Mouse (Mus musculus) retina, embryonic 14.5 days (tissue): ENCODE measurements around the gene Arid1b.

Experiments used
- DNase-seq: peaks from one replicate; pipeline ENCODE4 v3.0.0-alpha.2; 2015; ENCODE audit warnings: low spot score

Gene Arid1b

GRCm38 (mm10) chr17:5057286-5057685, 63.2 kb downstream of the Arid1b start:
- no peak for DNase-seq

- peak; percentile 73 for DNase-seq
These were observed 64.0 kb downstream of the Arid1b start for GRCm38 (mm10) chr17:5057944-5058720.

GRCm38 (mm10) chr17:5059092-5059601, 65.0 kb downstream of the Arid1b start:
- DNase-seq, result peak; percentile 35

GRCm38 (mm10) chr17:5060515-5061084, 66.5 kb downstream of the Arid1b start:
- DNase-seq, result no peak

GRCm38 (mm10) chr17:5061183-5061582, 67.1 kb downstream of the Arid1b start:
- DNase-seq, result no peak

GRCm38 (mm10) chr17:5061593-5061992, 67.5 kb downstream of the Arid1b start:
- no peak for DNase-seq

- DNase-seq, result no peak
These were observed 69.5 kb downstream of the Arid1b start for GRCm38 (mm10) chr17:5063471-5064176.

- DNase-seq, result no peak
These were observed 70.6 kb downstream of the Arid1b start for GRCm38 (mm10) chr17:5064777-5065176.

- DNase-seq, result no peak
These were observed 71.1 kb downstream of the Arid1b start for GRCm38 (mm10) chr17:5065270-5065669.

GRCm38 (mm10) chr17:5066835-5067234, 72.7 kb downstream of the Arid1b start:
- no peak for DNase-seq

- no peak for DNase-seq
These were observed 73.1 kb downstream of the Arid1b start for GRCm38 (mm10) chr17:5067264-5067663.

GRCm38 (mm10) chr17:5070399-5070798, 76.3 kb downstream of the Arid1b start:
- no peak for DNase-seq

GRCm38 (mm10) chr17:5072539-5072938, 78.4 kb downstream of the Arid1b start:
- DNase-seq, result no peak

GRCm38 (mm10) chr17:5074752-5075506, 80.8 kb downstream of the Arid1b start:
- no peak for DNase-seq

- DNase-seq, result no peak
These were observed 83.9 kb downstream of the Arid1b start for GRCm38 (mm10) chr17:5077996-5078395.

GRCm38 (mm10) chr17:5078576-5078975, 84.4 kb downstream of the Arid1b start:
- DNase-seq, result peak; percentile 32

GRCm38 (mm10) chr17:5080884-5081419, 86.8 kb downstream of the Arid1b start:
- no peak for DNase-seq

GRCm38 (mm10) chr17:5082274-5082673, 88.1 kb downstream of the Arid1b start:
- no peak for DNase-seq

GRCm38 (mm10) chr17:5083497-5083896, 89.4 kb downstream of the Arid1b start:
- DNase-seq, result no peak

- DNase-seq, result no peak
These were observed 90.0 kb downstream of the Arid1b start for GRCm38 (mm10) chr17:5084139-5084538.

GRCm38 (mm10) chr17:5085004-5085403, 90.9 kb downstream of the Arid1b start:
- no peak for DNase-seq

- DNase-seq, result no peak
These were observed 91.8 kb downstream of the Arid1b start for GRCm38 (mm10) chr17:5085942-5086341.
